9 mouse cellular contexts compared by ENCODE assay signal in genomic region chr8:45629066-45629430, GRCm38 (mm10).
A peak's percentile ranks its signal among the peaks of the same experiment; 100 is the strongest.
DNase-seq lines count a peak whose midpoint lies in the region; ATAC-seq and TF ChIP-seq lines count a peak whose summit lies in the region.
"Had no signal": no experiment of that assay in that cellular context is flagged by ENCODE, and none has a peak within 500 bp of the region (broad histone marks: within the 10 kb centered on the region; RNA-seq: fewer than 3 reads in every experiment).

No protein-coding gene starts in this region.

- intact Hi-C loops in gastrocnemius, postnatal 14 days (cut with DNase I; ENCODE audit: low total_unique reads), result no loop called here

- no peaks in the 10 kb centered on the region for H3K36me3 ChIP-seq in neural tube, embryonic 11.5 days (ENCODE audit: control insufficient read depth, insufficient read depth, low read length)
- no peaks in the 10 kb centered on the region for H3K36me3 ChIP-seq in liver, embryonic 15.5 days (replicated peaks)

- H3K27me3 ChIP-seq in cerebellum, adult 2 months (ENCODE audit: control insufficient read depth, insufficient read depth, low read length), result no peaks in the 10 kb centered on the region
- H3K27me3 ChIP-seq in neural tube, embryonic 11.5 days (ENCODE audit: control insufficient read depth, insufficient read depth, low read length), result no peaks in the 10 kb centered on the region
- H3K27me3 ChIP-seq in liver, embryonic 15.5 days, result no peaks in the 10 kb centered on the region

- no peak for TF ChIP-seq POLR2A in cerebellum, adult 2 months (IDR thresholded peaks at IDR 0.05; ENCODE audit: borderline replicate concordance, insufficient read depth, low read length)

- no peaks in the 10 kb centered on the region for H3K9me3 ChIP-seq in neural tube, embryonic 11.5 days (ENCODE audit: control insufficient read depth, low read length)
- H3K9me3 ChIP-seq in liver, embryonic 15.5 days (replicated peaks), result no peaks in the 10 kb centered on the region

- no peak for ATAC-seq in neural tube, embryonic 11.5 days (ENCODE audit: insufficient read depth, low FRiP score, low TSS enrichment)
- ATAC-seq in liver, embryonic 15.5 days (ENCODE audit: insufficient read depth), result no peak
- ATAC-seq in inflammation-experienced regulatory T-cells, adult 6 months, result no peak

- H3K4me1 ChIP-seq in cerebellum, adult 2 months (ENCODE audit: control insufficient read depth, insufficient read depth, low read length), result no peaks in the 10 kb centered on the region; the same call in 1 of the 2 replicates
- peaks cover 3% of the 10 kb centered on the region; the same call in 1 of the 2 replicates for H3K4me1 ChIP-seq in neural tube, embryonic 11.5 days (ENCODE audit: control insufficient read depth, insufficient read depth, low read length)
- H3K4me1 ChIP-seq in liver, embryonic 15.5 days (replicated peaks), result no peaks in the 10 kb centered on the region

- peak overlapping the region; percentile 68 for H3K4me3 ChIP-seq in cerebellum, adult 2 months (replicated peaks; ENCODE audit: insufficient read depth, low read depth, low read length)
- no peak overlapping the region; the same call in 1 of the 2 replicates for H3K4me3 ChIP-seq in neural tube, embryonic 11.5 days (ENCODE audit: low read depth, low read length)
- H3K4me3 ChIP-seq in liver, embryonic 15.5 days (replicated peaks), result peak overlapping the region; percentile 52

- no peak overlapping the region for H3K27ac ChIP-seq in cerebellum, adult 2 months (ENCODE audit: insufficient read depth, low read length)
- no peak overlapping the region for H3K27ac ChIP-seq in neural tube, embryonic 11.5 days (ENCODE audit: low read depth, low read length)
- H3K27ac ChIP-seq in liver, embryonic 15.5 days (replicated peaks), result no peak overlapping the region

- H3K4me2 ChIP-seq in neural tube, embryonic 11.5 days (ENCODE audit: low read depth), result peak overlapping the region; percentile 64
- H3K4me2 ChIP-seq in liver, embryonic 15.5 days, result peak overlapping the region; percentile 58; the same call in 1 of the 2 replicates

- DNase-seq in cerebellum, adult 2 months, result no peak
- DNase-seq in cerebellum, postnatal 4 days (ENCODE audit: low spot score in 2 of 2), result no peak
- DNase-seq in neural tube, embryonic 11.5 days (ENCODE audit: low spot score), result no peak
- no peak for DNase-seq in neural tube, embryonic 10.5 days (ENCODE audit: extremely low spot score, low spot score)
- no peak for DNase-seq in urinary bladder, postnatal 4 days (ENCODE audit: low spot score in 2 of 2)
- no peak for DNase-seq in gastrocnemius, postnatal 14 days
- DNase-seq: adrenal gland, postnatal 25 days had no signal

- no peak for TF ChIP-seq CTCF in cerebellum, adult 2 months (IDR thresholded peaks at IDR 0.05; ENCODE audit: borderline replicate concordance, insufficient read depth, low read depth, low read length)

- 13% methylated on average over 8 of the region's 8 CpGs for WGBS in cerebellum, adult 2 months
- 75% methylated on average over 8 of the region's 8 CpGs for WGBS in neural tube, embryonic 11.5 days
- WGBS in liver, embryonic 15.5 days (ENCODE audit: insufficient replicate concordance), result 64% methylated on average over 8 of the region's 8 CpGs

- H3K9ac ChIP-seq in neural tube, embryonic 11.5 days (ENCODE audit: low read length), result 0 out of 2 replicates have a peak overlapping the region, but pooled peaks have one; percentile 27
- no peak overlapping the region for H3K9ac ChIP-seq in liver, embryonic 15.5 days
